Mouse (Mus musculus): ENCODE data around the gene Rpp25l.

- TF ChIP-seq CTCF (IDR thresholded peaks at IDR 0.05; ENCODE audit: low read depth) = peak; percentile 44; the same call in 1 of the 2 replicates
- no peak for TF ChIP-seq EP300 (IDR thresholded peaks at IDR 0.05; ENCODE audit: low read depth)
These were observed 5.1 kb downstream of the Rpp25l start for GRCm38 (mm10) chr4:41708192-41708745.
